Mouse (Mus musculus): ENCODE measurements around the gene Gramd1b. TPM values are rescaled to one million over a fixed set of nuclear protein-coding genes. Genes with fewer than 3 reads are reported as not detected.

Gene Gramd1b
- total and polyA plus RNA-seq, 2 experiments from 2014 or later = 3.2 to 17.4 TPM

DNA sequence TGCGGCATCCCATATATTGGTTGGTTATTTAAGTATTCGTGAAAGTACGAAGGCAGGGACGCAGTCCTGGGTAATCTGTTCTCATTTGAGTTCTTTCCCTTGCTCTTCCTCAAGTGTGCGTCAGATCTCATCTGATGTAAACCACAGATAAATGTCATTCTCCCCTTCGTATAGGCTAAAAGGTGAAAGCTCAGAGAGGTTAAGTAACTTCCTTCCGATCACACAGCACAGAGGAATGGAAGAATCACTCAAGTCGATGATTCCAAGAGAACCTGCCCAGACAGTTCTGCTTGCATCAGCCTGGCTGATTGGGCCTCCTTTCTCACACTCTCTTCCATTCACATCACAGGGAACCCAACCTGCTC lies 140.8 kb downstream of the Gramd1b start:
- no peak overlapping the region for H3K9ac ChIP-seq (replicated peaks; ENCODE audit: low read depth, low read length)
- H3K27me3 ChIP-seq (ENCODE audit: control insufficient read depth, insufficient read depth, low read length) = no peaks in the 10 kb centered on the region
- H3K4me2 ChIP-seq (ENCODE audit: low read depth, low read length) = no peak overlapping the region
- no peaks in the 10 kb centered on the region for H3K4me1 ChIP-seq (ENCODE audit: control insufficient read depth, insufficient read depth)
- no peak overlapping the region for H3K27ac ChIP-seq (ENCODE audit: low read depth)
- no peaks in the 10 kb centered on the region for H3K36me3 ChIP-seq (replicated peaks; ENCODE audit: control insufficient read depth, insufficient read depth, low read length)
- H3K9me3 ChIP-seq (replicated peaks; ENCODE audit: control insufficient read depth, low read length) = no peaks in the 10 kb centered on the region
- WGBS = 90% methylated on average over 8 of the region's 8 CpGs
- H3K4me3 ChIP-seq (ENCODE audit: low read depth, low read length) = no peak overlapping the region
- TF ChIP-seq CTCF (IDR thresholded peaks at IDR 0.05; ENCODE audit: low read depth) = no peak
- TF ChIP-seq EP300 (IDR thresholded peaks at IDR 0.05; ENCODE audit: low read depth) = no peak
- DNase-seq (ENCODE audit: low spot score) = no peak
- no peak for ATAC-seq (ENCODE audit: insufficient read depth, low read depth)

DNA sequence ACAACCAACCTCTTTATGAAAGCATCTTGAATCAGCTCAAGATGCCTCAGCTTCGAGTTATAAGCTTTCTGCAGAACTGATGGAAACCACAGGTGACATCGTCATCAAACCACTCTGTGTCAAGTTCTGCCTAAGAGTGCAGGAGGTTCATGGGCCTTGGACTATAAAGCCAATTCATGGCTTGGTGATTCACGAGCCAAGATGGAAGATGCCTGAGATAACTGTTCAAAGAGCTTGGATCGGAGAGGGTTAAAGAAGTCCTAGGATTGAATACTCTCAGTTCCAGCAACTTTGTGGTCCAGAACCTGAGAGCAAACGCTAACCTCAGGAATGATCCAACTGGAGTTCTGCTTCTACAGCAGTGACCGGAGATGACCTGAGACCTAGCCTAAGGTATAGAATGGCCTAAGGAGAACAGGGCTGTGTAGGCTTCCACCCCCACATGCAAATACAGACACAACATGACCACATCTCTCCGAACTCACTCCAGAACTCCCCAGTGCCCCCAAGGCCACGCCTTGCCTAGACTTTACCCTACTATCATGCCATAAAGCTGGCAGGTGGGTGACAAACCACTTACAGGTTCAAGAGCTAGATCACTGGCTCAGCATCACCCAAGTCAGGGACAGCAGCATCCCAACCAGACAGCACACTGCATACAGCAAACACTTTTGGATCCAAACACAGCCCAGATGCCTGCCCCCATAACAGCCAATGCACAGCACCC lies 141.4 kb downstream of the Gramd1b start:
- H3K27me3 ChIP-seq (ENCODE audit: control insufficient read depth, insufficient read depth, low read length) = no peaks in the 10 kb centered on the region
- H3K4me2 ChIP-seq (ENCODE audit: low read depth, low read length) = no peak overlapping the region
- no peak overlapping the region for H3K4me3 ChIP-seq (ENCODE audit: low read depth, low read length)
- WGBS = 86% methylated on average over 8 of the region's 8 CpGs
- no peak for DNase-seq (ENCODE audit: low spot score)
- H3K4me1 ChIP-seq (ENCODE audit: control insufficient read depth, insufficient read depth) = no peaks in the 10 kb centered on the region
- H3K9ac ChIP-seq (replicated peaks; ENCODE audit: low read depth, low read length) = no peak overlapping the region
- TF ChIP-seq EP300 (IDR thresholded peaks at IDR 0.05; ENCODE audit: low read depth) (no peak), CTCF (IDR thresholded peaks at IDR 0.05; ENCODE audit: low read depth) (no peak)
- ATAC-seq (ENCODE audit: insufficient read depth, low read depth) = no peak
- no peak overlapping the region for H3K27ac ChIP-seq (ENCODE audit: low read depth)
- no peaks in the 10 kb centered on the region for H3K9me3 ChIP-seq (replicated peaks; ENCODE audit: control insufficient read depth, low read length)
- H3K36me3 ChIP-seq (replicated peaks; ENCODE audit: control insufficient read depth, insufficient read depth, low read length) = no peaks in the 10 kb centered on the region

DNA sequence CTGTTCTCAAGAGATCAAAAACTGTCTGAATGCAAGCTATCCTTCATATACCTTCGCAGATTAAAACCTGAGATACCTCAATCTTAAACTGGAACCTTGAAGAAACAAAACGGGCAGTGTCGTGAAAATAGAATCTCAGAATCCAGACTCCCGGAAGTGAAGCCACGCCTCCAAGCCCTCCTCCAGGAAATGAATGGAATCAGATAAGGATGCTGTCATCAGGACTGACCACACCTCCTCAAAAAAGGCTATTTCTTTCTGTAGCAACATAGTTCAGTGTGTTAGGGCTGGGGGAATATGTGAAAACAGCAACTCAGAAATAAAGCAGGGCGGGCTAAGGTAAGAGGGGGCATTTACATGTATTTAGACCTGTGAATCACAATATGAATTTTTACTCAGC lies 142.0 kb downstream of the Gramd1b start:
- WGBS = 74% methylated on average over 6 of the region's 6 CpGs
- no peak overlapping the region for H3K9ac ChIP-seq (replicated peaks; ENCODE audit: low read depth, low read length)
- DNase-seq (ENCODE audit: low spot score) = no peak
- H3K27me3 ChIP-seq (ENCODE audit: control insufficient read depth, insufficient read depth, low read length) = no peaks in the 10 kb centered on the region
- H3K27ac ChIP-seq (ENCODE audit: low read depth) = no peak overlapping the region
- H3K4me3 ChIP-seq (ENCODE audit: low read depth, low read length) = no peak overlapping the region
- no peak overlapping the region for H3K4me2 ChIP-seq (ENCODE audit: low read depth, low read length)
- no peak for ATAC-seq (ENCODE audit: insufficient read depth, low read depth)
- no peaks in the 10 kb centered on the region for H3K4me1 ChIP-seq (ENCODE audit: control insufficient read depth, insufficient read depth)
- H3K9me3 ChIP-seq (replicated peaks; ENCODE audit: control insufficient read depth, low read length) = no peaks in the 10 kb centered on the region
- TF ChIP-seq EP300 (IDR thresholded peaks at IDR 0.05; ENCODE audit: low read depth) = no peak
- no peak for TF ChIP-seq CTCF (IDR thresholded peaks at IDR 0.05; ENCODE audit: low read depth)
- H3K36me3 ChIP-seq (replicated peaks; ENCODE audit: control insufficient read depth, insufficient read depth, low read length) = no peaks in the 10 kb centered on the region

DNA sequence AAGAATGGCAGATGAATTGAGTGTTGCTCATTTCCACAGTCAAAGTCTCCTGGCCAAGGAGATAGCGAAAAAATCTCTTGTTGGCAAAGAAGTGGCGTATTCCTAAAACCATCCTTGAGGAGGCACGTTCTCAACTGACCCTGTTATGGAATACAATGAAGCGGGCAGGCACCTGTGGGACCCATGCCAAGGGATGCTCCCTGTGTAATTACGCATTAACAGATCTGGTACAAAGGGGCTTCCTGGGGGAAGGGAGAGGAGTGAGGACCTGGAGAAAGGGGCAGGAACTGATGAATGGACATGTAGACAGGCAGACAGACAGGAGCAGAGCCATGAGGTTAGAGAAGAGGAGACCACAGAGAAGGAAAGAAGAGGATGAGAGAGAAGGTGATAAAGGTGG lies 146.4 kb downstream of the Gramd1b start:
- no peak for DNase-seq (ENCODE audit: low spot score)
- WGBS = 87% methylated on average over 5 of the region's 5 CpGs
- no peak overlapping the region for H3K27ac ChIP-seq (ENCODE audit: low read depth)
- no peak overlapping the region for H3K4me2 ChIP-seq (ENCODE audit: low read depth, low read length)
- H3K4me3 ChIP-seq (ENCODE audit: low read depth, low read length) = no peak overlapping the region
- no peaks in the 10 kb centered on the region for H3K27me3 ChIP-seq (ENCODE audit: control insufficient read depth, insufficient read depth, low read length)
- ATAC-seq (ENCODE audit: insufficient read depth, low read depth) = no peak
- H3K4me1 ChIP-seq (ENCODE audit: control insufficient read depth, insufficient read depth) = peaks cover 6% of the 10 kb centered on the region; the same call in 1 of the 2 replicates
- no peak overlapping the region for H3K9ac ChIP-seq (replicated peaks; ENCODE audit: low read depth, low read length)
- TF ChIP-seq EP300 (IDR thresholded peaks at IDR 0.05; ENCODE audit: low read depth) (no peak), CTCF (IDR thresholded peaks at IDR 0.05; ENCODE audit: low read depth) (no peak)
- no peaks in the 10 kb centered on the region for H3K36me3 ChIP-seq (replicated peaks; ENCODE audit: control insufficient read depth, insufficient read depth, low read length)
- no peaks in the 10 kb centered on the region for H3K9me3 ChIP-seq (replicated peaks; ENCODE audit: control insufficient read depth, low read length)

DNA sequence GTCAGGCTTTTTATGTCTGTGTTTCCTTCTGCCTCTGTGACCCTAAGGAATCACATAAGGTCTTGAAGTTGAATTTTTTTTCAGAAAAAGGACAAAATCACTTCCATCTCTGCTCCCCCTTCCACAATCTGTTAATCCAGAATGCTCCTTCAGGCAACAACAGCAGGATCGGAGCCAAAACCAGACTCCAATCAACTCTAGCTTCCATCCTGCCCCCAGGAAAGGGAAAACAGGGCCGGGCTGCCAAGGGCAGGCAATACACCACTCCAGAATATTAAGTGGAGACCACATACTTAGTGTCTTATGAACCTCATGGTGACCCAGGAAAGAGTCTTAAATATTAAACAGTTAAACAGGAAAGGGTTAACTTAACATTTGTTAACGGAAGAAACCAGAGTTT lies 148.7 kb downstream of the Gramd1b start:
- no peak overlapping the region for H3K4me3 ChIP-seq (ENCODE audit: low read depth, low read length)
- no peak overlapping the region; the same call in 1 of the 2 replicates for H3K4me2 ChIP-seq (ENCODE audit: low read depth, low read length)
- ATAC-seq (ENCODE audit: insufficient read depth, low read depth) = no peak
- no peak for DNase-seq (ENCODE audit: low spot score)
- H3K27ac ChIP-seq (ENCODE audit: low read depth) = peak overlapping the region; percentile 12; the same call in 1 of the 2 replicates
- no peaks in the 10 kb centered on the region for H3K9me3 ChIP-seq (replicated peaks; ENCODE audit: control insufficient read depth, low read length)
- WGBS = 72% methylated on average over 3 of the region's 3 CpGs
- no peaks in the 10 kb centered on the region for H3K36me3 ChIP-seq (replicated peaks; ENCODE audit: control insufficient read depth, insufficient read depth, low read length)
- TF ChIP-seq EP300 (IDR thresholded peaks at IDR 0.05; ENCODE audit: low read depth) = no peak
- TF ChIP-seq CTCF (IDR thresholded peaks at IDR 0.05; ENCODE audit: low read depth) = no peak
- H3K9ac ChIP-seq (replicated peaks; ENCODE audit: low read depth, low read length) = no peak overlapping the region
- H3K4me1 ChIP-seq (ENCODE audit: control insufficient read depth, insufficient read depth) = peaks cover 6% of the 10 kb centered on the region; the same call in 1 of the 2 replicates
- no peaks in the 10 kb centered on the region for H3K27me3 ChIP-seq (ENCODE audit: control insufficient read depth, insufficient read depth, low read length)

Measured in heart, postnatal 0 days (tissue).